Mouse (Mus musculus): ENCODE measurements around the gene Xiap.

Xiap gene

DNA sequence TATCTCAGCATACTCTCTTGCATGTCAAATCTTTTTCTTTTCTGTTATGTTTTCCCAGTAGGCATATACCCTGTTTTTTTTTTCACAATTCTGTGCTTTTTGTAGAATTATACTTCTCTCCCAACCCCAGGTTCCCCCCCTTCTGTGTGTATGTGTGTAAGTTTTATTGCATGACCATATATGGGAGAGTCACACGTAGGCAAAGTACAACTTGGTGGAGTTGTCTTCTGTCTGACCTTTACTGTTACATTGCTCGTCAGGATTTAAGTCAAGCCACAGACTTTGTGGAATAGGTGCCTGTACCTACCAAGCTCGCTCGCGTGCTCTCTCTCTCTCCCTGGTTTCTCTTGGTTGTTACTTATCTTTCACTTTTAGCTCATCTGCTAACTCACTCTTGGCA, 28.7 kb downstream of the Xiap start:
- DNase-seq: no peak

DNA sequence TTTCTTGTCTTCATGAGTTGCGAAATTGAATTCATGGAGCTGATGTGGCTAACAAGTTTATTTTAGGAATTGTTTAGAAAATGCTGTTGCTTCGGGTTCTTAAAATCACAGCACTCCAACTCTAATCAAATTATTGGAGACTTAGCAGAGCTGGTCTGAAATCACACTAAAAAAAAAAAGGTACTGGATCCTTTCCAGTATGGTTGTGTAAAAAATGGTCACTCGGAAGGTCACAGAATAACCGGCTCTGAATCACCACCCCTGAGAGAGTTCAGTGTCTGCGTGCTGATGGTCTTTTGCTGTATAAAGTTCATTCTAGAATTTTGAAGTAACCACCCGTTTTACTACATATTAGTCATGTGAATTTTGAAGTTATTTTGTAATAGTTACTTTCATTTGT, 47.7 kb downstream of the Xiap start:
- no peak for DNase-seq

DNA sequence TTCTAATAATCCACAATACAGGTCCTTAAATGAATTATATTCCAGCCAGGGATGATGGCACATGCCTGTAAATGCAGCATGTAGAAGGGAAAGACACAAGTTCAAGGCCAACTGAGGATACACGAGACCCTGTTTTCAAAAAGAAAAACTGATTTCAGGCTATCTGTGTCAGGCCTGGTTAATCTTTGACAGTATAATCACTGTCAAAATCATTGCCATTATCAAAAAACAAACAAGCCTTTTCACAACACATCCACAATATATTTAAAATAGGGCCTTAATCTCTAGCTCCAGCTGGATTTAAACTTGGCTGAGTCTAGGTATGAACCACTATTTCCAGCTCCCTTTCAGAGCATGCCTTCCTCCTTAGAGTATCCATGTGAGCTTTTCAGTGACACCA, 51.1 kb downstream of the Xiap start:
- no peak for DNase-seq

DNA sequence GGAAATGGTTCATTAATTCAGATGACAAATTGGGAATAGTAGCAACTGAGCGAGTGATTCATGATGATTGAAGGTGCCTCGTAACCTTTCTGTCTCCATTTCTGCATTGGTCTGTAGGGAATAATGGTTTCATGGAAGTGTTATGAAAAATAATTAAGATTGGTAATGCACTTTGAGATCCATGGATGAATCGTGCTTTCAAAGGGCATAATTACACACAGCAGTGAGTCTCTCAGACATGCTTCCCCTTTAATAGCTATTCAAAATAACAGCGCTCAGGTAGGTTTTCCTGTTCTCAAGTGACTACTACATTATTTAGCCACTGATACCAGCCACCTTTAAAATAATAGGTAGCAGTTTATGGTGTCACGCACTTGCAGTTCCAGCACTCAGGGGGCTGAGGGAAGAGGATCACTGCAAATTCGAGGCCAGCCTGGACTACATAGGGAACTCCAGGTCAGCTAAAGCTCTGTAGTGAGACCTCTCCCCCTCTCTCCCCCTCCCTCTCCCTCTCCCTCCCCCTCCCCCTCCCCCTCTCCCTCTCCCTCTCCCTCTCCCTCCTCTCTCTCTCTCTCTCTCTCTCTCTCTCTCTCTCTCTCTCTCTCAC, 60.1 kb downstream of the Xiap start:
- DNase-seq: no peak

DNA sequence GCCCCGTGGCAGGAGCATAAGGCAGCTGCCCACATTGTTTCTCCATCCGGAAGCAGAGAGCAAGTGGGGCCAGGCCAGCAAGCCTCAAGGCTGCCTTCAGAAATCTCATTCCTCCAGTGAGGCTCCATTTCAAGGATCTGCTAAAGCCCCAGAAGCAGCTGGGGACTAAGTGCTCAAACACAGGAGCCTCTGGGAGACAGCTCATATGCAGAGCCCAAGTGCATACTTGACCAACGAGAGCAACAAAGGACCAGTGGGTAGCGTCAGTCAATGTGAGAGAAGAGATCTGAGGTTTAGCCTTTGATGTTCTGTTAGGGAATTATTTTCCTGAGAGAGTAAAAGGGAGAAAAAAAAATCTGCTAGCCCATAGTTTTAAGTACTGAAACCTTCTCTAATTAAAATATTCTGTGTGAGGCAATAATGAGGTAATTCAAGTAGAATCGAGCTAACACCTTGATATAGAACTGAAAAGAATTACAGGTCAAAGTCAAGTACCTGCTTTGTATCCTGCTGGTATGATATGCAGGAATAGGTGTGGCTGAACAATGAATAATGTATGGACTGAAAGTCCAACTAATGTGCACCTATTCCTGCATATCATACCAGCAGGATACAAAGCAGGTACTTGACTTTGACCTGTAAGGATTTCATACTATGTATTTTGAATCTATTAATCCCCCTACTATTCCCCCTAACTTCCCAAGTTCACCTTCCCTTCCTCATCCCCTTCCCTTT, 65.7 kb downstream of the Xiap start:
- DNase-seq: no peak

DNA sequence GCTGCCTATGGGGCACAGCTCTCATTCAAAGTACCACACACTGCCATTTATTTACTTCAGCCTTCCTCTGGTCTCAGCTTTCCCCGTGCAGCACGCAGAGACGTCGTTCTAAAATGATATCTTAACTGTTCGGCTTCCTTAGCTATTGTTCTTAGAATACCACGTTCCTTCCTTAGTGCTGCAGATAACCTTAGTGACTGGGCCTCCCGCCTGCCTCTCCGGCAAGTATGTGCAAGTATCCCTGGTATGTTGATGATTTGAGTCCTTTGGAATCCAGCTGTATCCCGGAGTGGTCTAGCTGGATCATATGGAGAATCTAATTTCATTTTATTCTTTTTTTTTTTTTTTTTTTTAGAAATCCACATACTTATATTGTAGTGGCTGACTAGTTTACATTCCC, 80.4 kb downstream of the Xiap start:
- peak; percentile 8 for DNase-seq

DNA sequence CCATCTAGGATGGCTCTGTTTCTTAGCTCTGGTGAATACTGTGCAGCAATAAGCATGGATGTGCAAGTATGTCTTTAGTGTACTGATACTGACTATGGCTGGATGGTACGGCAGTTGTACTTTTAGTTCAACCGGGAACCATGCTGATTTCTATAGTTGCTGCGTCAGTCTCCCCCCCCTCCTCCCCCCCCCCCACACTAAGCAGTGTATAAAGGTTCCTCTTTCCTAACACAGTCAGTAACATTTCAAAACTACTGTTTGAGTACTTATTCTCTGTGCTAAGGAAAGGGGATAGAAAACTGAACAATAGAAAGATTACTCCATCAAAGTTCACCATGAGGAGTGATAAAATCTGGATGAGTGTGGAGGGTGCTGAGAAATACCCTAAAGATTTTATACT, 83.1 kb downstream of the Xiap start:
- no peak for DNase-seq

DNA sequence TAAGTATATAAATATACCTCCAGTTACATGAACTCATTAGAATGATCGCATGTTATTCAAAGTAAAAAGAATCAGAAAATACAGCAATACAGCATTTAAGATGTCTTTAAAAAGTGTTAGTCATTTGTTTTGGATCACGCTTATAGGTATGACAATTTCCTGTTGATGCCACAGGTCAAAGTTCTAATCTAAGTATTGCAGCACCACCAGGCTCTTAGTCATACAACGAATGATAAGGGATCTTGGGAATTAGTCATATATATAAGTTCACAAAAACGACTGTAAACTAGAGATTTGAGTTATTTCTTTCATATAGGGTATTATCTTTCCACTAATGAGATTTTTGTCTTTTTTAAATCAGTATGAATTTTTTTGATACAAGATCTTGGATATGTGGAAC, 84.5 kb downstream of the Xiap start:
- DNase-seq: no peak

DNA sequence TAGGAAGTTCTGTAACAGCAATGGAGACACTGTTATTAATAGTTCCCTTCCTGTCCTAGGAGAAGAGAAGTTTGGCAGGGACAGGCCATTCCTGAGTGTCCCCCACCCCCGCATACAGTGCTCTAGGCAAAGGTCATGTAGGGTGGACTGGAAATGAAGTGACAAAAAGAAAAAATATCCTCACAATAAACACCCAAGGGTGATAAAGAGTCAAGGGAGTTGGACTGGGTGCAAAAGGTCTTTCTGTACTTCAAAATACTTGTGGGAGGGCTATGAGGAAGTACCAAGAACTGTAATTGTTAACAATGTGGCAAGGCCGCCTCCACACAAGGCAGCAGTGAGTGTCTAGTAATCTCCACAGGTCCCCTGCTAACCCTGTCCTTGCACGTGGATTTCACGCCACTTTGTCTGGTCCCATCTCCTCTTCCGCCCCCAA, 88.6 kb downstream of the Xiap start:
- DNase-seq: peak; percentile 31

DNA sequence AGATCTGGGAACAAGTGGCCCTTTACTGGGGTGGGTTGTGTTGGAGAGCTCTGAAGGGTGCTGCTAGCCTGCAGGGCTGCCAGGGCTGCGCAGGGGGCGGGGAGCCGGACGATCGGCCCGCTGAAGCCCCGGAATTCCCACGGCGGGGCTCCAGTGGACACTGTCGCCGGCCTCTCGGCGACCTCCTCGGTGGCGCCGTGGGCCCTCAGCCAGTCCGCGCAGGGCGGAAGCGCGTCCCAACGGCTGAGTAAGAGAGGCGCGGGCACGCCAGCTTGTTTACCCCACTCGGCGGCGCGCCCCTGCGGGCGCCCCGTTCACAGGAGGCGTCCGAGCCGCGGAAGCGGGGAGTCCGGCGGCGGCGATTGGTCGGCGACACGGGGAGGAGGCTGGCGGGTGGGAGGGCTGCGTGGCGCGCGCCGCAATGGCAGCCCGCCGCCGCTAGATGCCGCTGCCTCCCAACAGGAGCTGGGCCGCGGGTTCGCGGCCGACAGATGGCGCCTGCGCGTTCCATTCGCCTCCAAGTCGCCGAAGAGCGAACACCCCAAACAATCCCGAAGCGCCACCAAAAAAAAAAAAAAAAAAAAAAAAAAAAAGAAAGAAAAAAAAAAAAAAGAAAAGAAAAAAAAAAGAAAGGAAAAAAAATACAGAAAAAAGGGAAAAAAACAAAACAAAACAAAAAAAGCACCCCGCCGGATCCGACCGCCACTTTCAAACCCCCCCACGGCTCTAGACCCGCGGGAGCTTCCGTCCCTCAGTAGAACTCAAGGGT, 89.5 kb downstream of the Xiap start, which contains the start of gene Stag2:
TSS of gene Stag2 (plus strand) at position 530 of the 769 bp plus-strand sequence.
- DNase-seq: peak; percentile 89

DNA sequence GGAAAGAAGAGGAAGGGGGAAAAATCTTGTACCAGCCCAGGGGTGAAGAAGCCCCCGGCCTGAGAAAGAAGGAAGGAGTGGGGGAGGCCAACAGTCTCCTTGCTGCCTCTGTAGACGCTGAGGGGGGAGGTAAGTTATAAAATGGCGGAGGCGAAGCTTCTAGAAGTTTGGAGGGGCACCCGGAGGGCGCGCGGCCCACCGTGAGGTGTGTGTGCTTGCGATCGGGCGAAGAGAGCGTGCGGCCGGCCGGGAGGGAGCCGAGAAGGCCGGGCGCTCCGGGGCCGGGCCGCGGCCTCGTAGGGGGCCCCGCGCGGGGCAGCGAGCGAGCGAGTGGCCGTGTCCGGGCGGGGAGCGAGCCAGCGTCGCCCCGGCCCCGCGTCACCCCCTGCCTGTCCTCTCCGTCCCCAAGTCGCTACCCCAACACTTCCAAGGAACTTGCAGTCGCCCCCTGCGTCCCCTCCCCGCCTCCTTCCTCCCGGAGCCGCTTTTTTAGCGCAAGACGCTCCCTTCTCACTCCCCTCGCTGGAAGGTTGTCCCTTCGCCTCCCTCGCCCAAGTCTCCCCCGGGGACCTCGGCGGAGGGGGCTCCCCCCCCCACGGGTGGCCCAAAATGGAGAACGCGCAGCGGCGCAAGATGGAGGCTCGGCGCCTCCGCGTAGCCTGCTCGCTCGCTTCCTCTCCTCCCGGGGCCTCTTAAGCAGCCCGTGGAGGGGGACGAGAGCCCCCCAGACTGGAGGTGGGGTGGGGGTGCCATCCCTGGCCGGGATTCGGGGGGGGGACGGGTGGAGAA, 90.3 kb downstream of the Xiap start:
- DNase-seq: peak; percentile 54

DNA sequence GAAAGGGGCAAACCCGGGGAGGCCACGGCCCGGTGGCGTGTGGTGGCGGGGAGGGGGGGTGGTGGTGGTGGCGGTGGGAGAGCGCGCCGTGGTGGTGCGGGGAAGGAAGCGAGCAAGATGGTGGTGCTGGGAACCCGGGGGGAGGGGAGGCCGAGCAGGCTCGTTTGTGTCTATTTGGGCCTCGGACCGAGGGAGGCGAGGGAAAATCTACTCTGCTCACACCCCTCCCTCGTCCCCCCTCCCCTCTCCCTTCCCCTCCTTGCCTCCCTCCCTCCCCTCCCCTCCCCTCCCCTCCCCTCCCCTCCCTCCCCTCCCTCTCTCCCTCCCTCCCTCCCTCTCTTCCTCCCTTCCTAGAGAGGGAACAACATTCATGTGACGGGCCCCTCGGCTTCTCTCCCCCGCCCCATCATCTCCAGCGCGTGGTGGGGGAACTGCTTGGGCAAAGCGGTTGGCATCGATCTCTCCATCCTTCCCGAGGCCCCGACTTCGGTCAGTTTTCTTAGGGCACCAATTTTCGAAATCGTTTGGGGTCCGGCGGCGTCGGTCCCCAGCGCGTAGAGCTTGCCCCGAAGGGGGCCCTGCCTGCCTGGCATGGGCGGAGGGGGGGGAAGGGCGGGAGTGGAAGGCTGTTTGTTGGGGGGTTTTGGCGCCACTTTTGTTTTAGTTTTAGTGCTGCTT, 91.0 kb downstream of the Xiap start:
- DNase-seq: peak; percentile 78

DNA sequence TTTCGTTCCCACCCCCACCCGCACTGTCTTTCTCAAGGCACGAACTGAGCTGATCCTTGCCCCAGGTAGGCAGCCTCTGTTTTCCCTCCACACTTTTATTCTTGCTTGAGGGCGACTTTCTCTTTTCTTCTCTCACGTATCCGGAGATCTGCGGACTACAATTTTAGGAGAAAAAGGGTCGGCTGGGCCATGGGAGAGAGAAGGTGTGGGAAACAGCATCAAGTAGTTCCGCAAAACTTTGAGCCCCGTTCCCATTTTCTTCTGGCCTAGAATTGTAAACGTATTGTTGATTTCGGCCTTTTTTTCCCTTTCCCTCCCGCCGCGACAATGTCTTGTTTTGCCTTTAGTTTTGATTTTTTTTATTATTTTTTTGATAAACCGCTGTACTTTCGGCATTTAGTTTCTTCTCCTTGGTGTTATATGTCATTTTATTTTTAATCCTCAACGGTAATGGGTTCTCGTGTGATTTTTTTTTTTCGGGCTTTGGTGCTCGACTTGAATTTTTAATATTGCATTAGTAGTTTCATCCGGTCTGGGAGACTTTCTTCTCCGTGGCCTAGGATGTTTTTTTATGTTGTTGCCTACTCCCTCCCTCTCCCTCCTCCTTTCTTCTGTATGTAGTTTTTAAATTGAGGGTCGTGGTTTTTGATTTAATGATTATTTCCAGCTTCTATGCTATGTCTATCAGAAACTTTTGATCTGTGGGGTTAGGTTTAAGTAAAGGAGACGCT, 91.7 kb downstream of the Xiap start:
- no peak for DNase-seq

DNA sequence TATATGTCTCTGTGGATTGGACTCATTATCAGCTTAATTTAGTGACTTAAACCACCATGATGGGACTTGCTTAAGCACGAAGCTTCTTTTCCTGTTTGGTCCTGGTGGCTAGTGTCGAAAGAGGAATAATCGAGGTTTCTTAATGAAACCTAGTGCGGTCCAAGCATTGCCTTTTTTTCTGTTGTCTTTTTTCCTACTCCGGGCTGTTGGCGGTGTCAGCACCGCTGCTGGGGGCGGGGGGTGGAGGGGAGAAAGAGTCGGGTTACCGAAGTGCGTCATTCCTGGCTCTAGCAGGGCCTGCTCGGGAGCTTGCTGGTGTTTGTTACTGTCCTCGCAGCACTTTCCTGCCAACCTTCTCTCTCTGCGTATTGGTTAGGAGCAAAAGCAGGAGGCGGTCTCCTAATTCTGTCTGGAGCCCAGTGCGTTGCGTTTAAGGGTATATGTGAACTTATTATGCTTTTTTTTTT, 92.5 kb downstream of the Xiap start:
- peak; percentile 82 for DNase-seq

DNA sequence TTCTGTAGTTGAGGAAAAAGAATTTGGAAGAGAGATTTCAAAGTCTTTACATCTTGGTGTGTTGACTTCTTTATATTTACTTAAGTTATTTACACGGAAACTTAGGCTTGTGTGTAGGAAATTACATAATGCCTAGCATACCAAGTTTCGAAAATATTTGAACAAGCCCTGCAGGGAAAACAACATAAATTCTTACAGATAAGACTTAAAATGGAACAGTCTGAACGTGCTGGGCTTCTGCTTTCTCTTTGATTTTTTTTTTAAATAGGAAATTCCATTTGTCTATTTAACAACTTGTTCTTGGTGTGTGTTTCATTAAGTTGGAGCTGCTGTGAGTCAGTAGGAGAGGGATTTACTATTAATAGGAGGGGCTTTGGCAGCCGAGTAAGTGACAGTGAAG, 93.6 kb downstream of the Xiap start:
- DNase-seq: no peak
